Mouse (Mus musculus): ENCODE measurements at regions not wholly inside any gene's neighbourhood (a gene's known extent, or its start where the extent isn't known, plus 50 kb on each side); places are given as distances from the start of the nearest gene placed in this dataset.

- TF ChIP-seq CTCF (IDR thresholded peaks at IDR 0.05; ENCODE audit: borderline replicate concordance, insufficient read depth, low read depth, low read length) (no peak), POLR2A (IDR thresholded peaks at IDR 0.05; ENCODE audit: borderline replicate concordance, insufficient read depth, low read length) (no peak)
These were observed 144.1 kb upstream of the Gm765 start for GRCm38 (mm10) chr6:98486626-98487025.

Data from cerebellum, adult 2 months (tissue).